Mouse (Mus musculus): ENCODE data around the gene Dennd2a.

DNA sequence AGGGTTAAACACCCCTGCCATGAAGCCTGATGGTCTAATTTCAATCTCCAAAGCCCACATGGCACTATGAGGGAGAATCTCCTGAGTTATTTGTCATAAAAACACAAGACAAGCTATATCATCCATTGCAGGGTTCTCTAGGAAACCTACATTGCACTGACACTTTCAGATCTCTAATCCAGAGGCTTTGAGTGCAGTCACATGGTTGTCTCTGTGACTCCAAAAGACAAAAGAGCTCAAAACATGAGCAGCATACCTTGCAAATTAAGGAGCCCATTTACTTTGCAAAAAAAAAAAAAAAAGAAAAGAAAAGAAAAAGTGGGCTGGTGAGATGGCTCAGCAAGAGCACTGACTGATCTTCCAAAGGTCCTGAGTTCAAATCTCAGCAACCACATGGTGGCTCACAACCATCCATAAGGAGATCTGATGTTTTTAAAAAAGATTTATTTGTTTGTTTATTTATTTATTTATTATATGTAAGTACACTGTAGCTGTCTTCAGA, 114.8 kb downstream of the Dennd2a start:
- TF ChIP-seq POLR2A (IDR thresholded peaks at IDR 0.05; ENCODE audit: insufficient read depth, low read depth, low read length): no peak
- TF ChIP-seq CTCF (IDR thresholded peaks at IDR 0.05; ENCODE audit: insufficient read depth, low read depth, low read length): no peak
